Mouse (Mus musculus): ENCODE measurements at regions not wholly inside any gene's neighbourhood (a gene's known extent, or its start where the extent isn't known, plus 50 kb on each side); places are given as distances from the start of the nearest gene placed in this dataset.

- H3K4me1 ChIP-seq (ENCODE audit: control insufficient read depth in 1 of 2, insufficient read depth in 2 of 2, low read length in 2 of 2), result no peaks in the 10 kb centered on the region
- H3K9ac ChIP-seq (ENCODE audit: control insufficient read depth, low read depth, low read length, poor library complexity, severe bottlenecking), result no peak overlapping the region
- no peak overlapping the region for H3K4me3 ChIP-seq (ENCODE audit: control insufficient read depth in 1 of 2, insufficient read depth in 1 of 2, low read depth in 2 of 2, low read length in 2 of 2)
- H3K79me2 ChIP-seq (ENCODE audit: control insufficient read depth, insufficient read depth, low read length, poor library complexity), result no peaks in the 10 kb centered on the region
- no peaks in the 10 kb centered on the region for H3K9me3 ChIP-seq (replicated peaks; ENCODE audit: insufficient read depth, low read length)
- H3K27ac ChIP-seq (ENCODE audit: control insufficient read depth, low read depth, low read length), result no peak overlapping the region
- DNase-seq (ENCODE audit: low read depth, low spot score), result no peak
- H3K36me3 ChIP-seq (ENCODE audit: control insufficient read depth in 1 of 2, insufficient read depth in 2 of 2, low read length in 2 of 2), result no peaks in the 10 kb centered on the region
- no peak for TF ChIP-seq CHD1 (IDR thresholded peaks at IDR 0.05; ENCODE audit: low read depth, low read length)
- TF ChIP-seq TCF12 (IDR thresholded peaks at IDR 0.05; ENCODE audit: low read depth, low read length), result no peak
- no peak for TF ChIP-seq MYB (IDR thresholded peaks at IDR 0.05; ENCODE audit: low read depth, low read length)
- no peak for TF ChIP-seq BHLHE40 (IDR thresholded peaks at IDR 0.05; ENCODE audit: borderline replicate concordance, low read depth, low read length)
- no peak for TF ChIP-seq USF2 (IDR thresholded peaks at IDR 0.05; ENCODE audit: borderline replicate concordance in 1 of 2, insufficient read depth in 1 of 2, low read depth in 1 of 2, low read length in 2 of 2)
- no peak for TF ChIP-seq MAZ (IDR thresholded peaks at IDR 0.05; ENCODE audit: low read depth, low read length)
- no peak for TF ChIP-seq MAX (IDR thresholded peaks at IDR 0.05; ENCODE audit: low read length)
- TF ChIP-seq KAT2A (conservative IDR thresholded peaks at IDR 0.05; ENCODE audit: low read depth, low read length), result no peak
- no peak for TF ChIP-seq ZKSCAN1 (IDR thresholded peaks at IDR 0.05; ENCODE audit: low read depth, low read length)
- TF ChIP-seq CTCF (IDR thresholded peaks at IDR 0.05 in 2 of 3, conservative IDR thresholded peaks at IDR 0.05 in 1 of 3; ENCODE audit: control insufficient read depth in 1 of 3, insufficient read depth in 1 of 3, low read depth in 2 of 3, low read length in 3 of 3, poor library complexity in 1 of 3, severe bottlenecking in 1 of 3), result no peak
- no peak for TF ChIP-seq GABPA (IDR thresholded peaks at IDR 0.05; ENCODE audit: low read depth, low read length)
- TF ChIP-seq USF1 (IDR thresholded peaks at IDR 0.05; ENCODE audit: low read depth, low read length), result no peak
- TF ChIP-seq MXI1 (IDR thresholded peaks at IDR 0.05; ENCODE audit: low read depth, low read length), result no peak
- TF ChIP-seq TBP (IDR thresholded peaks at IDR 0.05; ENCODE audit: low read depth, low read length), result no peak
- no peak for TF ChIP-seq CHD2 (IDR thresholded peaks at IDR 0.05; ENCODE audit: low read length)
- peaks cover 9 to 35% of the 10 kb centered on the region in 2 experiments for H3K27me3 ChIP-seq (ENCODE audit: control insufficient read depth in 1 of 2, insufficient read depth in 2 of 2, low read length in 2 of 2)
Measured at GRCm38 (mm10) chr2:92787925-92788410, 126.9 kb upstream of the Syt13 start.

DNA sequence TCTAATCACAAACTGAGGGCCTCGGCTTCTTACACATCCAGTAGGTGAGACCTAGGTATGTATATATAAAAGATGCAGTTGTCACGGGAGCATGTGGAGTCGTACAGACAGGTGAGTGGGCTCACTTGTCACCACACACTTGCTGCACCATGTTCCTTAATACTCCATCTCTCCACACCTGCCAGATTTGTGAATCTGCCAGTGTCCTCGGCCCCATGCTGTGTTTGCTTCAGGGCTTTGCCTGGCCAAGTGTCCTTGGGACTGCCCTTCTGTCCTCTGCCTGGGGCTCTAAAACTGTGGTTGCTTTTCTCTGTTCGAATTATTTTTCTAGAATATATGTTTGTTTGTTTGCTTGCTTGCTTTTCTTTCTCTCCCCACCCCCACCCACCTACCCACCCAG lies 126.0 kb upstream of the Syt13 start:
- Histone ChIP-seq H3K4me3 (ENCODE audit: control insufficient read depth in 1 of 2, insufficient read depth in 1 of 2, low read depth in 2 of 2, low read length in 2 of 2) (no peak overlapping the region), H3K36me3 (ENCODE audit: control insufficient read depth in 1 of 2, insufficient read depth in 2 of 2, low read length in 2 of 2) (no peaks in the 10 kb centered on the region)
- no peak for DNase-seq (ENCODE audit: low read depth, low spot score)

More for the DNA sequence above, 126.0 kb upstream of the Syt13 start:
- TF ChIP-seq CHD1 (IDR thresholded peaks at IDR 0.05; ENCODE audit: low read depth, low read length), result no peak
- no peak for TF ChIP-seq MAZ (IDR thresholded peaks at IDR 0.05; ENCODE audit: low read depth, low read length)
- TF ChIP-seq RCOR1 (IDR thresholded peaks at IDR 0.05; ENCODE audit: low read depth, low read length), result no peak
- TF ChIP-seq MYB (IDR thresholded peaks at IDR 0.05; ENCODE audit: low read depth, low read length), result no peak
- TF ChIP-seq USF1 (IDR thresholded peaks at IDR 0.05; ENCODE audit: low read depth, low read length), result no peak
- no peak for TF ChIP-seq MXI1 (IDR thresholded peaks at IDR 0.05; ENCODE audit: low read depth, low read length)
- no peak for TF ChIP-seq ZKSCAN1 (IDR thresholded peaks at IDR 0.05; ENCODE audit: low read depth, low read length)
- TF ChIP-seq NRF1 (IDR thresholded peaks at IDR 0.05; ENCODE audit: insufficient read depth, low read depth, low read length, poor library complexity, severe bottlenecking), result no peak
- TF ChIP-seq ELF1 (IDR thresholded peaks at IDR 0.05; ENCODE audit: low read depth, low read length), result no peak
- TF ChIP-seq TBP (IDR thresholded peaks at IDR 0.05; ENCODE audit: low read depth, low read length), result no peak
- TF ChIP-seq ZMIZ1 (IDR thresholded peaks at IDR 0.05; ENCODE audit: low read depth, low read length), result no peak
- no peak for TF ChIP-seq MEF2A (IDR thresholded peaks at IDR 0.05; ENCODE audit: extremely low read depth, insufficient replicate concordance, low read depth, low read length, poor library complexity, severe bottlenecking)
- no peak for TF ChIP-seq POLR2AphosphoS2 (IDR thresholded peaks at IDR 0.05; ENCODE audit: low read length)
- TF ChIP-seq NELFE (IDR thresholded peaks at IDR 0.05; ENCODE audit: low read depth, low read length), result no peak
- TF ChIP-seq SIN3A (IDR thresholded peaks at IDR 0.05; ENCODE audit: low read length), result no peak
- Histone ChIP-seq H3K9me3 (replicated peaks; ENCODE audit: insufficient read depth, low read length) (no peaks in the 10 kb centered on the region), H3K27me3 (ENCODE audit: control insufficient read depth in 1 of 2, insufficient read depth in 2 of 2, low read length in 2 of 2) (peaks cover 9 to 30% of the 10 kb centered on the region in 2 experiments), H3K9ac (ENCODE audit: control insufficient read depth, low read depth, low read length, poor library complexity, severe bottlenecking) (no peak overlapping the region), H3K27ac (ENCODE audit: control insufficient read depth, low read depth, low read length) (no peak overlapping the region), H3K79me2 (ENCODE audit: control insufficient read depth, insufficient read depth, low read length, poor library complexity) (no peaks in the 10 kb centered on the region), H3K4me1 (ENCODE audit: control insufficient read depth in 1 of 2, insufficient read depth in 2 of 2, low read length in 2 of 2) (no peaks in the 10 kb centered on the region)
